Mouse (Mus musculus) ES-Bruce4 (cell line): ENCODE results near the gene Gnaq.

Experiments
- CTCF ChIP-seq: IDR thresholded peaks from one replicate; pipeline ENCODE4 v1.8.1; 2011; ENCODE audit warnings: low read depth, low read length
- EP300 ChIP-seq: IDR thresholded peaks from 2 replicates; pipeline ENCODE4 v1.6.1; 2011; ENCODE audit warnings: low read depth, low read length; ENCODE audit not compliant: insufficient read depth
- POLR2A ChIP-seq: IDR thresholded peaks from one replicate; pipeline ENCODE4 v1.8.1; 2011; ENCODE audit warnings: low read length; ENCODE audit not compliant: insufficient read depth

DNA sequence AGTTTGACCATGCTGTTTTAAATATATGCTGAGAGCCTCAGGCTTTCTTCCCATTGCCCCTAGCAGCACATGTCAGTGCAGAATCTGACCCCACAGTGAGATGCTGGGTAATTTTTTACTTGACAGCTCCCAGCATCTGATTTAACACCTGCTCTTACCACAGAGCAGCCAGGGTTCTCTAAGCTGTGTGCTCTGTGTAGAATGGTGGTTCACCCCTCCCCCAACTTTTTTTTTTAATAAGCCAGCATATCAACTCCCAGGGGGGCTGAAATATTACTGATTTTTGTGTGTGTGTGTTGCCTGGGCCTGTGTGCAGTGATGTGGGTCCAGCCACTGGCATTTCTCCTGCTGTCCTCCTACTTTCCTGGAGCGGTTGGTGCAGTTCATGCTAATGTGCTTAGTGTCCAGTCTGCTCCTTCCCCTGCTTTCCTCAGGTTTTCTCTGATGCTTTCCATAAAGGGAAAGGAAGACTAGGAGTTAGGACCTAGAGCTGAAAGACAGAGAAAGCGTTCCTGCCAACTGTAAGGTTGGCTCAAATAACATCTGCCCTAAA lies 159.5 kb downstream of the Gnaq start:
- TF ChIP-seq CTCF (no peak), POLR2A (no peak), EP300 (no peak)
